Mouse (Mus musculus) adrenal gland, postnatal 10 days (tissue): ENCODE measurements around the gene Fam181b. TPM values are rescaled to one million over a fixed set of nuclear protein-coding genes. Genes with fewer than 3 reads are reported as not detected.

Source experiments
- DNase-seq: peaks from one replicate; pipeline ENCODE4 v3.0.0; 2021; ENCODE audit warnings: mixed read lengths
- long read RNA-seq, 2 experiments: library from polyadenylated mRNA; stranded (forward); transcript quantifications; one replicate each; pipeline ENCODE4 v2.0.0; 2021
- total RNA-seq, 2 experiments: library from RNA; stranded (reverse); gene quantifications; 2 replicates each; pipeline ENCODE4 v1.2.3; 2021

The Fam181b gene
- 1 to 10 TPM; 3.1 to 7.2 TPM for total RNA-seq
- long read RNA-seq, experiment 1, transcript Fam181b-201 (1 exons, 2,003 nt) = major isoform, 16 of 16 reads
- long read RNA-seq, experiment 1, partial matches to known transcripts = 0 of 16 reads
- long read RNA-seq, experiment 1, other reads (novel, unspliced or antisense) = 0 of 16 reads
- long read RNA-seq, experiment 2, transcript Fam181b-201 (1 exons, 2,003 nt) = major isoform, 16 of 16 reads
- long read RNA-seq, experiment 2, partial matches to known transcripts = 0 of 16 reads
- long read RNA-seq, experiment 2, other reads (novel, unspliced or antisense) = 0 of 16 reads

DNA sequence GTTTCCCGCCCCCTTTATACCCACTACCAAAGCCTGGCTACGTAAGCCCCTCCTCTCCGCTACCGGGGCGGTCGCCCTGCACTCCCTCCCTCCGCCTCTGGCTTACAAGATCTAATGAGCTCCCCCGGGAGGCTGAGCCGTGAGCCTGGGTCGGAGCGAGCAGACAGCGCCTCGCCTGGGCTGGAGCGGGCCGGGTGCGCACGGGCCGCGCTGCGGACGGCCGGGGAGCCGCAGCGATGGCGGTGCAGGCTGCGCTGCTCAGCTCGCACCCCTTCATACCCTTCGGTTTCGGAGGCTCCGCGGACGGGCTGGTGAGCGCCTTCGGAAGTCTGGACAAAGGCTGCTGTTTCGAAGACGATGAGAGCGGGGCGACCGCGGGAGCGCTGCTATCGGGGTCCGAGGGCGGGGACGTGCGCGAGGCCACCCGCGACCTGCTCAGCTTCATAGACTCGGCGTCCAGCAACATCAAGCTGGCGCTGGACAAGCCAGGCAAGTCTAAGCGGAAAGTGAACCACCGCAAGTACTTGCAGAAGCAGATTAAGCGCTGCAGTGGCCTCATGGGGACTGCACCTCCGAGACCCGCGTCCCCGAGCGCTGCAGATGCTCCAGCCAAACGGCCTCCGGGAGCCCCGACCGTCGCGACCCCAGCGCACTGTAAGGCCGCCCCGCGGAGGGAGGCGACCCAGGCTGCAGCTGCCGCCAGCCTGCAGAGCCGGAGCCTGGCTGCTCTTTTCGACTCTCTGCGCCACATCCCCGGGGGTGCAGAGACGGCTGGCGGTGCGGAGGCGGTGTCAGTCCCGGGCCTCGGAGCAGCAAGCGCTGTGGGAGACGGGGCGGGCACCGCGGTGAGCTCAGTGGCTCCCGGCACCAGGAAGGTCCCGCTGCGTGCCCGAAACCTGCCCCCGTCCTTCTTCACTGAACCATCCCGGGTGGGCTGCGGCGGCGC is at the start of gene Fam181b:
Fam181b (plus strand) TSS at position 81 of the 946 bp plus-strand sequence.
- DNase-seq = peak; percentile 88

DNA sequence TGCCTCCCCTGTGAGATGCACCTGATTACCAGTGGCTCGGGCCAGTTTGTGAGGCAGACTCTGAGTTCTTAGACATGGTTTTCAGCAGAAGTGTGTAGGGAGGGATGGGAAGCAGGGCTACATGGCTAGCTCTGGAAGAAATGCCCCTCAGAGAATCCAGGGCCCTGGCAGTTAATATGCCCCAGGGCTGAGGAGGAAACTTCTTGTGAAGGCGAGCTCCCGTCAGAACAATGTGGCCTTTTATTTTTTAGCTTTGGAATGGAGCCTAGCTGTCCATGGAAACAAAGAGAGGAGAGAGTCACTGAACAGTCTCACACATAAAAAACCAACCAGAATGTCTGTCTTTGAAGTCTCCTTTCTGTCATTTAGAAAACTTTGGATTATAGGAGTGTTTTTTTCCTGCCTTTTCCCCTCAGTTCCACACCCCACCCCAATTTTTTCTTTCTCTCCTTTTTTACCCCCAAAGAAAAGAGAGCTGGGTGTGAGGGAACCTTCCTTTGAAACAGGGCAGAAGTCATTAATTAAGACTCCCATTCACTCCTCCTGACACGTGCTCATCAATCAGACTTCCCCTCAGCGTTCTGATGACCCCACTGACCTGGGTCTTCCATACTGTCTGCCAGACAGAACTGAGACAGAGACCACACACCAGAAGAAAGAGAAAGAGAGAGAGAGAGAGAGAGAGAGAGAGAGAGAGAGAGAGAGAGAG is 41.7 kb upstream of the Fam181b start:
- no peak for DNase-seq

DNA sequence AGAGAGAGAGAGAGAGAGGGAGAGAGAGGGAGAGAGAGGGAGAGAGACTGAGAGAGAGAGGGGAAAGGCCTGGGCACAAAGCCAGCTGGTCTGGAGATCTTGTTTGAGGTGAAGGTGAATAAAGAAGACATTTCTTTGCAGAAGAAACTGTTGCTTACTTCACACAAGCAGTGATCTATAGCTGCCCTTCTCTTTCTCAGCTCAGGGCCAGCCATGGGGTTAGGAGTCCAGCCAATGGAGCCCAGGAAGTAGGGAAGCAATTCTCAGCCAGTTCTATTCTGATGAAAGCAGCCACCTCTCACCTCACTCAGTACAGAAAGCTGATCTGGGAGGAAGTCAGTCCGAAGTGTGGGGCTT is 41.2 kb upstream of the Fam181b start:
- peak; percentile 16 for DNase-seq

DNA sequence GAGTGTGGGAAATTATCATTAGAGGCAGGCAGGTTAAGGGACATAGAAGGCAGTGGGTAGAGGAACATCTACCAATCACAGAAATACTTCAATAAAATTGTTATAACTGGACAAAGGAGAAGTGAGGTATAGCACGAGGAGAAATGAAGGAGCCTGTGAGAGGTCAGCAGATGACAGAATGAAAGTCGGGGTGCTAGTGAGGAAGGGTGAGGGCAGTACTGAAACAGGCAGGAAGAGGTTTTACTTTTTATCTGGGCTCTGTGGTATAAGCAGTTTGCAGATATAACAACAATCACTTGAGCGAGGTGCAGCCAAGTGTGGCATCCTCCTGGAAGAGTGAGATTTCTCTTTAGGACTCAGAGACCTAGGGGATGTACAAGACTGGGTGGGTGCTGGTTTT is 40.1 kb upstream of the Fam181b start:
- no peak for DNase-seq

DNA sequence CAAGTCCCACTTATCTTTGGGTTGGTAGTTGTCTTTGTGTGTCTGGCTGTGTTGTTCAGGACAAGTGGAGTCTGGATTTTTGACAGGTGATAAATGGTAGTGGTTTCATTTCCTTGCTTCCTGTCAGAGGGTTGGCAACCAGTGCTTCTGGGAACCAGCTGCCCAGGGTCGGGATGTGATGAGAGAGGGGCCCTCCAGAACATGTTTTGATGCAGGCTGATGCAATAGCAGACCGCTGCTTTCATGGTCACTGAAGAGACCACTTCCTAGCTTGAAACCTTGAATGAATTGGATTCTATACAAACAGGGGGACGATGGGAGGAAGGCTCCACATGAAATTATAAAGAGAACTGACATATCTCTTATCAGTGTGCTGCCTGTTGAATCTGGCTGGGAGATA is 35.3 kb upstream of the Fam181b start:
- DNase-seq = no peak

DNA sequence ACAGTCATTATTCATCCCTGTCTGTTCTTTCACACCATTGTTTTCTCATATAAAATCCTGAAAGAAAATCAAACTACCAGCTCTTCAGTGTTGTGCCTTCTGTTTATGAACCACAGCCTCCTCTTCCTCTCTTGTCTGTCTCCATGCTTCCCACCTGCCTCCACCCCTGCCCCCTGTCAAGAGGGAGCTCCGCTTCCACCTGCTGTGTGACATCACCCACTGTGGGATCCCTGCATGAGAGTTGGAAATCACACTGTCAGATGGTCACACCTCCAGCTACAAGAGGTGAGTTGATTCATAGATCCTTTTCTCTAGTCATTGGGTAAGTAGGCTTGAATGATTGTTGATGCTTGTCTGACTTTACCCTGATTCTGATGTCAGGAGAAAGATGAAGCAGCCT is 34.9 kb upstream of the Fam181b start:
- DNase-seq = no peak

DNA sequence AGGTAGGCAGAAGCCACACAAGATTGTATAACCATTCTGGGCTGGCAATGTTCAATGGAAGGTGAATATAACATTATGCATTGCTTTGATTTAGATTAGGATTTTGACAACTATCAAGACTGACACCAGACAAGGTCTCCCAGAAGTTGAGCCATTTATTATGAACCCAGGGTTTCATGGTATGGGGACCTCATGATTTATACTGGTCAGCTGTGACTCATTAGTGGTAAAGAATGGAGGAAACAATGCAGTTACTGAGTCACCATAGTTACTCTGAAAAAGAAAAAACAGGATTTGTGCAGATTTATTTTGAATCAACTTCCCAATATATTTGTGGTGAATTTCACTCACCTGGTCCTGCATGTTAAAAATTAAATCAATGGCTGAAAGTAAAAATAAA is 18.8 kb upstream of the Fam181b start:
- no peak for DNase-seq

DNA sequence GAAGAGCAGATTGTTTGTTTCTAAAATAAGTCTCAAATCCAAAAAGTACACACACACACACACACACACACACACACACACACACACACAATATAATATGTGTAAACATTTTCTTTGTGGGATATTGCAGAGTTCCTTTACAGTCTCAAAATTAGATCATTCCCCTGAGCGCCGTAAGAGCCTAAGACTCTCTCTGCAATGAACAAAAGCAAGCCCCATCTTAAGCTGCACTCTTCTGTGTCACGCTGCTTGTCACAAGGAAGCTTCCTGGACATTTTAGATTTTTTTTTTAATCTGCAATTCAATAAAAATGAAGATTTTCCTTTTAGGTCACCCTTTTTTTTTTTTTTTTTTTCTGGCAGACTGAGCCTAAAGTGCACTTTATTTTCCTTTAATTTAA is 17.9 kb upstream of the Fam181b start:
- no peak for DNase-seq

DNA sequence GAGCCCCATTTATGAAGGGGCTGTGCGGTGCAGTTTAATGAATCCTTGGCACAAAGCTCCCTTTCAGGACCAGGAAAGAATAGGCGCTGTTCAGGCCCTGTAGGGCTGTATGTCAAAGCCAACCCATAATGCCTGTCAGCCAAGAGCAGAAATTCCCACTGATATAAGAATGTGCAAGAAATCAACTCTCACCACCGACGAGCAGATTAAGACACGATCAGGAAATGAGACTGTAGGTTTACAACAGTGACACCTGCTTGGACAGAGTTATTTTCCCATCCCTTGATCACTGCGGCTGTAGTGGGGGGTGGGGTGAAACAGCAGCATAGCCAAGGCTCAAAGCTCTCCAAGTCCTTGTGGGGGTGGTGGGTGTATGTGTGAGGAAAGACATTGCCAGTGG is 17.5 kb upstream of the Fam181b start:
- no peak for DNase-seq

DNA sequence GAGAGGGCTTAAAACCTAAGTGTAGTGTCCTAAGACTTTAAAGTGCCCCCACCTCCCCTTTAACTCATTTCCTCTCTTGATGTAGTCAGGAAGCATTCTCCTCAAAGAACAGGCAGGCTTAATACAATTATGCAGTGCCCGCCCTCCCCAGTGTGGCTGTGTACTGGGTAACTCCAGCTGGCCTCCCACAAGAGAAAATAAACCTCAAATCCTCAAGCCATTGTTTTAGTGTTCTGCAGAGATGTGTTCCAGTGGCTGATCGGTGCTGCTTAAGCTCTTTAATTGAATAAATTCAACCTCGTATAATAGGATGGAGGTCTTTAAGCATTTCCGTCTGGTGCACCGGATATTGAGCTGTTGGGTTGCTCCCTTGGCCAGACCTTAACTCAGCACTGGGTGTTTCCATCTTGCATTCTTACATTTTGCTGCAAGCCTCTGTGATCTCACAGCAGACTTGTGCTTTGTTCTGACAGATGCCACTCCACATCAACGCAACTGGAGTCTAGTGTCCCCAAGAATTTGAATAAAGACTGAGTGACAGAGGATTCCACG is 12.1 kb upstream of the Fam181b start:
- no peak for DNase-seq

DNA sequence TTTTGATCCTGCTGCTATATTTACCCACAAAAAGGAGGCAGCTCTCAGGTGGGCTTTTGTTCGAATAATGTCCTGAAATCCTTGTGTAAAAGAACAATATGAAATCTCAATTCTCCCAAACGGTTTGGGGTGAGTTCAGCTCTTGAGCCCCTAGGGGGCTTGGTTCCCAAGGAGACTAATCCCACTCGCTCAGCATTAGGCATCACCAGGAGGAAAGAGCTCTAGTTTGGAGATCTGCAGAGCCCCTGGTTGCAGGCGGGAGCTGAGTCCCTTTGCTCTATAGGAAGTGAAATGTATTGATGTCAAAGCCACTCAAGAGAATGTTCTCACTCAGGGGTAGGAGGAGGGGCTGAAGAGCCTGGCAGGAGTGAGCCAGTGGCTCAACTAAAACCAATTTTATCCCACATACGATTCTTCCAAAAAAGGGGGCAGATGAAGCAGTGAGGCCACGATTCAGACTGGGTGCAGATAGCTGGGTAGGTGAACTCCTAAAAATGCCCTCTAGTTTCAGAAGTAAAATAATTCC is 3.2 kb upstream of the Fam181b start:
- DNase-seq = no peak

DNA sequence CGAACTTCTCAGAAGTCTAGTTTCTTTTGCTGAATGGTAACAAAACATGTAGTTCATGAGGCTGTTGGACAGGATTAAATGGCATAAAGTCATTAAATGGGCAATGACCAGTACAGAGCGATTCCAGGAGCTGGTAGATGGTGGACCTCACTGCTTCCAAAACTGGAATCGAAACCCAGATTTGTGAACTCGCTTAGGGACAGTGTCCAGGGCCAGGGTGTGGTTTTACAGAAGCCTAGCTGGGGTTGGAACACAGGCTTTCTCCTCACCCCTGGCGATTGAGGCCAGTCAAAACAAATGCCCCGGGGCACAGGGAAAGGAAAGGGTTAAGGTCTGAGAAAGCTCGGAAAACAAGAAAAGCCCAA is 263 bp upstream of the Fam181b start:
- DNase-seq = no peak

DNA sequence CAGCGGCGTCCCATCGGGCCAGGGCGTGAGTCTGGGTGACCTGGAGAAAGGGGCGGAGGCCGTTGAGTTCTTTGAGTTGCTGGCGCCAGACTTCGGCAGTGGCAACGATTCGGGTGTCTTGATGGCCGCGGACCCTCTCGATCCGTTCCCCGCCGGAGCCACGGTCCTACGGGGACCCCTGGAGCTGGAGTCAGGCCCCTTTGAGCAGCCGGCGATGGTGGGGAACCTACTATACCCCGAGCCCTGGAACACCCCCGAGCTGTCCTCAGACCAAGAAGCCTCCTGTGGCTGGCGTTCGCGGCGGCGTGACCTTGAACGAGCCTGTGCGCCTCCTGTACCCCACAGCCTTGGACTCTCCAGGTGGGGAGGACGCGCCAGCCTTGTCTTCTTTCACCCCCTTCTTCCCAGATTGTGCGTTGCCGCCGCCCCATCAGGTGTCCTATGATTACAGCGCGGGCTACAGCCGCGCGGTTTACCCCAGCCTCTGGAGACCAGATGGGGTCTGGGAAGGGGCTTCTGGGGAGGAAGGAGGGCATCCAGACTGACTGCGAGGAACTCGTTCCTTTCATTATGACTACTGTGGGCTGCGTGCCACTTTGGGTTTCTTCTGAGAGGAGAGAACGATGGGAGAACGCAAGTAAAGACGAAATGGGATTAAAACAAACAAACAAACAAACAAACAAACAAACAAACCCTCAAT is 1.2 kb downstream of the Fam181b start:
- peak; percentile 36 for DNase-seq

DNA sequence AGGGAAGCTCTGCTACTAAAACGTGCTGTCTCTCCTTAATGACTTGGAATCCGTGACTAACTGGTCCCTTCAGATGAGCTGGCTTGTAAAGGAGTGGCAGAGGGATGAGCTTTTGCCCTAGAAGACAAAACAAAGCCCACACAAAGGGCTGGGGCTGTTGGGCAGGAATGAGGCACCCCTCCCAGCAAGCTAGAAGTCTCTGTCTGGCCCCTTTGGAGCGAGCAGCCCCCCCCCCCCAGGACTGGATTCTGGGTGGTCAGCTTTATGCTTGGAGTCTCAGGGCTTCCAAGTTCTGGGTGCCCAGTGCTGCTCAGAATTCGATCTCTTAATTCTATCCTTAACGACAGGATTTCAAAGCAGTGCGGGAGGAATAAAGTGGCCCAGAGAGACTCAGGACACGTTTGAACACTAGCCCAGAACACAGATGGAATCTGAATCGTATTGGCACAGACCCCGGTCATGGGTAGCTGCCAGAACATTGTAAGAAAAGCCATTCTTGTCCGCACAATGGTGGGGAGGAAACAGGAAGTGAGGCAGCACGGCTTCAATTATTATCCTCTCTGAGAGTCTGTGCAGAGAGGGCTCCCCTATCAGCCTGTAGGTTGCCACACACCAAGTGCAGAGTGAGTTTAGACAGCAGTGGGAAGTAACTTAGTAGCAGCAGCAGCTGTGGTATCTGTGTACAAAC is 13.8 kb downstream of the Fam181b start:
- peak; percentile 68 for DNase-seq

DNA sequence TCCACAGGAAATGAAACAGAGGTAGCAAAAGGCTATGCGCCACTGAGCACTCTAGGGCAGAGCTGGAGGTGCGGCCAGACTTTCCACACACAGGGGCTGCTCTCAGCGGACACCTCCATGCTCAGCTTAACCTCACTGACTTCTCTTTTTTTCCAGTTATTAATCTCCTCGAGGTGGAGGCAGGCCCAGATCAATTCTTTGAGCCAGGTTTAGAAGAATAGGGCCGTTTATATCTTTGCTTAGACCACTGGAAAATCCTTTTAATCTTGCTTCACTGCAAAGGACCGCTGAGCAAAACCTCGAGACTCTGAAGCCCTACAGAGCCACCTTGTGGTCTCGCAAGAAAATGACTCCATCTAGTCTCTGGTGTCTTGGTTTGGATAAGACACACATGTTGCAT is 15.8 kb downstream of the Fam181b start:
- DNase-seq = peak; percentile 58

DNA sequence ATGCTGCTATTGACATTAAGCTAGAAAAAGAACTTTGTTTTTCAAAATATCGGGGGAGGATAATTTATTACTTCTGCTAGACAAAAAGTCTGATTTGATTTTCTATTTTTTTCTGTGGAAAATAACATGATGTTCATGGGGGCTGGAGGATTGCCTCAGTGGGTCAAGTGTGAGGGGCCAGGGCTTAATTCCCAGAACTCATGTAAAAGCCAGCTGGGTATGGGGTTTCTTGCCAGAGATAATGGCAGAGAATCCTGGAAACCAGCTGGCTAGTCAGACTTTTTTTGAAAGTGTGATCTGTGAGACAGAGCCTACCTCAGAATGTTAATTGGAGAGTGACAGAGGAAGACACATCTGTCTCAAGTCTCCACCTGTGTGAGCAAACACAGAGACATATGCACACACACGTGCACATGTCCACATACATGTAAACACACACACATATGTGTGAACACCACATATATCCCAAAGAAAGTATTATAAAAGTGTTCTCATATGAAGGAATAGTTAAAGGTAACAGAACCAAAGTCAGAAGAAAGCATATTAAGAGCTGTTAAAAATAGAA is 25.2 kb downstream of the Fam181b start:
- DNase-seq = no peak

DNA sequence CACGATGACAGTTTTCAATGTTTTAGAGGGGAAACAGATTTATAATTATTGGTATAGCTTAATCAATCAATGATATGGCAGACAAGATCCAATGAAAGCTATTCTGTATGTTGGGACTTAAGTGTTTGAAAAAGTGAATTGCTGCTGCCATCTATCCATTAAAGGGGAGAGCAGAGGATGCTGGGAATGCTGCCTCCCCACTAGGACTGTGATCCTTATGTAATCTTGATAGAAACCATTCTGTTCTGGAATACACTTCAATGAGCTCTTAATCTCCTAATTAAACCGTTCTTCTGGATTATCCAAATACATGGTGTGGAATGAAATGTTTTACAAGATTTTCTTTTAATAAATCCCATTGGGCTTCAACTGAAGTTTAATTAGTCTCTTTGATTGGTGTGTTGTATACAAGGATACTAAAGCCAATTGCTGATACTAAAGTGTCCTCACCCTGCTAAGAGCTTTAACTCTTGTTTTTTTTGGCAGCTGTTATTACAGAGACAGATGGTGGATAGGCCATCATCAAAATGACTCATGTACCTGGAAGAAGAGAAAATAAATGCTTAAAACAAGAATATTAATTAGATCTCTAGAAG is 30.8 kb downstream of the Fam181b start:
- no peak for DNase-seq

DNA sequence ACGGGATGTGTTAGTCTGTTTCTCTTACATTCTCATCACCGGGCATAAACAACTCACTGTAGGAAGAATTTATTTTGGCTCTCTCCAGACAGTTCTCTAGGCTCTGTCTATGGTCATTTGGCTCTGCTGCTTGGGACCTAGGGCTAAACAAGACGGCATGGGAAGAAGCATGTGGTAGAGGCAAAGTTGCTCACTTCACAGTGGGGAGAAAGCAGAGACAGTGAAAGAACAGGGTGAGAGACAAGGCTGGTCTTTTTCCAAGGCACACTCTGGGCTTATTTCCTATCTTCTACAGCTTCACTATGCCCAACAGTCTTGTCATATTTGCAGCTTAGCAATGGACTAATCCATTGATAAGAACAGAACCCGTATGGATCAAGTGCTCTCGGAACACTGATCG is 31.4 kb downstream of the Fam181b start:
- DNase-seq = no peak

DNA sequence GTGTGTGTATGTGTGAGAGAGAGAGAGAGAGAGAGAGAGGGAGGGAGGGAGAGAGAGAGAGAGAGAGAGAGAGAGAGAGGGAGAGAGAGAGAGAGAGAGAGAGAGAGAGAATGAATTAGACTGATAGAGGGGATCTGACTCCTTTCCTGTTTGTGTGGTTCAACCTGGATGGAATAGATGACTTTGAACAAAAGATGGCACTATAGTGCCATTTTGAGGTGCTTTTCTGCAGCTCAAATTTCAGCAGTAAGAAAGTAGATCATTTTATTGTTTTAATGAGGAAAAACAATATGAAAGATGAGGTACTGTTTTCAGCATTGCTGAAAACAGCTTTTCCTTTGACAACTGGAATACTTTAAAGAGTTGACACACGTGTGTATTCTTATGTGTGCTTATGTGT is 37.9 kb downstream of the Fam181b start:
- no peak for DNase-seq

DNA sequence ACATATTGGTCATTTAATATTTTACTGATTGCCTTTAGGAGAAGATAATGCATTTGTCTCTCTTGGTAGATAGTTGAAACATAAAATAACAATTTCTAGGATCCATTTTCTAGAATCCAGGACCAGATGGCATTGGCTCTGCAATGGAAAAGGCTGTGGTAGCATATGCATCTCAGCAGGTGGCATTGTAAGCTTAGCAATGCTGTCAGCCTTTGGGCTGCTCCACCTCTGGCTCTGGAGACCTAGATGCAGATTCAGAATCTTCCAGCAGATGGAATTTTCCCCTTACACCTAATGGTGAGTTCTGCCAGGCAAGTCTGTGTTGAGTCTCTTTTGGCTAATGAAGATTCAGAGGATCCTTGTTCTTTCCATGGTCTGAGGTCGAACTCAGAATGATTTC is 44.3 kb downstream of the Fam181b start:
- no peak for DNase-seq
